Comparison of ENCODE assay signal across 10 mouse cellular contexts in genomic region chr5:144548079-144548631, GRCm38 (mm10). TPM values are rescaled to one million over a fixed set of nuclear protein-coding genes. Genes with fewer than 3 reads are reported as not detected.
DNase-seq lines count a peak whose midpoint lies in the region; ATAC-seq lines count a peak whose summit lies in the region.
"Had no signal": no experiment of that assay in that cellular context is flagged by ENCODE, and none has a peak within 500 bp of the region (broad histone marks: within the 10 kb centered on the region; RNA-seq: fewer than 3 reads in every experiment).

No protein-coding gene starts in this region.

- H3K27me3 ChIP-seq in heart, embryonic 13.5 days (replicated peaks): peaks cover 83% of the 10 kb centered on the region
- H3K27me3 ChIP-seq in forebrain, embryonic 15.5 days: peaks cover 20% of the 10 kb centered on the region; the same call in 1 of the 2 replicates
- peaks cover 73% of the 10 kb centered on the region for H3K27me3 ChIP-seq in midbrain, embryonic 12.5 days

- peak overlapping the region; percentile 36 for H3K4me3 ChIP-seq in heart, embryonic 13.5 days
- H3K4me3 ChIP-seq in forebrain, embryonic 15.5 days: peak overlapping the region; percentile 46
- peak overlapping the region; percentile 37 for H3K4me3 ChIP-seq in midbrain, embryonic 12.5 days

- peak overlapping the region; percentile 65 for H3K4me2 ChIP-seq in heart, embryonic 13.5 days
- peak overlapping the region; percentile 51 for H3K4me2 ChIP-seq in forebrain, embryonic 15.5 days (replicated peaks)
- H3K4me2 ChIP-seq in midbrain, embryonic 12.5 days (replicated peaks): peak overlapping the region; percentile 62

- no peaks in the 10 kb centered on the region for H3K36me3 ChIP-seq in heart, embryonic 13.5 days
- H3K36me3 ChIP-seq in forebrain, embryonic 15.5 days: no peaks in the 10 kb centered on the region
- no peaks in the 10 kb centered on the region for H3K36me3 ChIP-seq in midbrain, embryonic 12.5 days

- 7% methylated on average over 21 of the region's 21 CpGs for WGBS in heart, embryonic 13.5 days
- whole genome bisulfite sequencing in forebrain, embryonic 15.5 days: 2% methylated on average over 21 of the region's 21 CpGs
- 1% methylated on average over 21 of the region's 21 CpGs for WGBS in midbrain, embryonic 12.5 days

- H3K9ac ChIP-seq in heart, embryonic 13.5 days: no peak overlapping the region
- peak overlapping the region; percentile 48 for H3K9ac ChIP-seq in forebrain, embryonic 15.5 days (replicated peaks)
- H3K9ac ChIP-seq in midbrain, embryonic 12.5 days (replicated peaks): peak overlapping the region; percentile 51

- no peak overlapping the region for H3K27ac ChIP-seq in heart, embryonic 13.5 days (replicated peaks)
- H3K27ac ChIP-seq in forebrain, embryonic 15.5 days (replicated peaks): no peak overlapping the region
- H3K27ac ChIP-seq in midbrain, embryonic 12.5 days (replicated peaks): no peak overlapping the region

- DNase-seq in heart, postnatal 10 days: no peak
- DNase-seq in R1 (ENCODE audit: low read depth, low spot score): peak; percentile 84
- no peak for DNase-seq in c-Kit-positive CD71-positive TER-119-positive erythroid progenitor cells, embryonic 14.5 days (ENCODE audit: low spot score)
- no peak for DNase-seq in gastrocnemius, postnatal 14 days
- DNase-seq in adrenal gland, postnatal 25 days: no peak

- no peaks in the 10 kb centered on the region for H3K9me3 ChIP-seq in heart, embryonic 13.5 days
- no peaks in the 10 kb centered on the region for H3K9me3 ChIP-seq in forebrain, embryonic 15.5 days
- no peaks in the 10 kb centered on the region for H3K9me3 ChIP-seq in midbrain, embryonic 12.5 days

- ATAC-seq in heart, embryonic 13.5 days (ENCODE audit: extremely low read depth, insufficient number of reproducible peaks, low FRiP score, low TSS enrichment): no peak
- ATAC-seq in forebrain, embryonic 15.5 days (replicated peaks): no peak
- ATAC-seq in midbrain, embryonic 12.5 days (ENCODE audit: low FRiP score, low read depth): 0 out of 2 replicates have a peak, but pooled peaks have one; percentile 4

- intact Hi-C loops in heart, postnatal 10 days (cut with DNase I): no loop called here
- intact Hi-C loops in gastrocnemius, postnatal 14 days (cut with DNase I; ENCODE audit: low total_unique reads): no loop called here

- peaks cover 16% of the 10 kb centered on the region; the same call in 1 of the 2 replicates for H3K4me1 ChIP-seq in heart, embryonic 13.5 days
- peaks cover 41% of the 10 kb centered on the region for H3K4me1 ChIP-seq in forebrain, embryonic 15.5 days
- H3K4me1 ChIP-seq in midbrain, embryonic 12.5 days: peaks cover 32% of the 10 kb centered on the region

RNA-seq across cellular contexts. Expression of gene Nptx2, which starts 2.5 kb away (rescaled TPM):
- polyA plus RNA-seq in heart, embryonic 13.5 days (2015; fragmentation: Nextera tagmentation; extraction: Ambion mirVana): 0.09 and 0.14 TPM in 2 replicates
- under 1 TPM in 1 of 2 experiments, not detected in 1; 0.19 TPM for total RNA-seq in heart, postnatal 10 days (2021)
- polyA plus RNA-seq in forebrain, embryonic 15.5 days (2015; fragmentation: Nextera tagmentation; extraction: Ambion mirVana): 1.7 and 3.4 TPM in 2 replicates
- polyA plus RNA-seq in midbrain, embryonic 12.5 days (2016; fragmentation: Nextera tagmentation; extraction: Ambion mirVana): 1.8 and 2.4 TPM in 2 replicates
- total RNA-seq in gastrocnemius, postnatal 14 days (2021): under 1 TPM; 0.09 to 0.21 TPM
- total RNA-seq in adrenal gland, postnatal 25 days (2021): 0.48 and 0.70 TPM in 2 replicates
- total RNA-seq: hematopoietic stem cell, adult 5-6 weeks; MEL had no signal
